Mouse (Mus musculus) cerebellum, adult 2 months (tissue): ENCODE results near the gene Caap1. TPM values are rescaled to one million over a fixed set of nuclear protein-coding genes. Genes with fewer than 3 reads are reported as not detected.

Experiments used
- DNase-seq, 2 experiments: peaks; one replicate each; pipeline ENCODE4 v3.0.0; 2021
- H3K27ac ChIP-seq: fragments of 200-500 bp; 2 replicates; pipeline ENCODE4 v1.5.1; 2012; ENCODE audit warnings: low read length, control low read depth, inconsistent platforms; ENCODE audit not compliant: insufficient read depth
- H3K27me3 ChIP-seq: fragments of 200-500 bp; 2 replicates; pipeline ENCODE4 v1.6.1; 2012; ENCODE audit warnings: inconsistent platforms, mild to moderate bottlenecking, low read length, moderate library complexity; ENCODE audit not compliant: control insufficient read depth, insufficient read depth
- H3K4me1 ChIP-seq: fragments of 200-500 bp; 2 replicates; pipeline ENCODE4 v1.6.1; 2011; ENCODE audit warnings: low read length; ENCODE audit not compliant: control insufficient read depth, insufficient read depth
- H3K4me3 ChIP-seq: fragments of 200-500 bp; replicated peaks from 2 replicates; pipeline ENCODE3; 2011; ENCODE audit warnings: mild to moderate bottlenecking, low read depth, low read length, control low read depth; ENCODE audit not compliant: insufficient read depth
- CTCF ChIP-seq: fragments of 200-500 bp; IDR thresholded peaks from 2 replicates; pipeline ENCODE4 v1.5.1; 2011; ENCODE audit warnings: low read depth, mild to moderate bottlenecking, control low read depth, low read length, moderate library complexity, borderline replicate concordance; ENCODE audit not compliant: insufficient read depth
- POLR2A ChIP-seq: fragments of 200-500 bp; IDR thresholded peaks from 2 replicates; pipeline ENCODE4 v1.6.1; 2011; ENCODE audit warnings: low read length, control low read depth, borderline replicate concordance; ENCODE audit not compliant: insufficient read depth
- WGBS: fragments of 180-500 bp; shearing (Covaris S2); methylation state at CpG from one replicate; pipeline ENCODE4 v1.1.7; 2018; 5-methylcytosine and 5-hydroxymethylcytosine counted together
- polyA plus RNA-seq: library from polyadenylated mRNA; depleted of rRNA; stranded (reverse); fragments of >200 nt; gene quantifications from 2 replicates; pipeline ENCODE4 v1.2.3, GENCODE M21; 2012

The Caap1 gene
- polyA plus RNA-seq, 1 experiment, result 9.1 TPM

- H3K27ac ChIP-seq, result no peak overlapping the region
- H3K4me1 ChIP-seq, result no peaks in the 10 kb centered on the region
- WGBS, result 77% methylated on average over 4 of the region's 4 CpGs
- H3K4me3 ChIP-seq, result no peak overlapping the region
- DNase-seq, result no peak
- TF ChIP-seq CTCF, result no peak
- TF ChIP-seq POLR2A, result no peak
- H3K27me3 ChIP-seq, result no peaks in the 10 kb centered on the region; the same call in 1 of the 2 replicates
These were observed 35.3 kb upstream of the Caap1 start for GRCm38 (mm10) chr4:94591765-94592381.

GRCm38 (mm10) chr4:94572677-94573076 lies 16.1 kb upstream of the Caap1 start:
- DNase-seq, result no peak
- TF ChIP-seq CTCF (no peak), POLR2A (no peak)
- 95% methylated on average over 4 of the region's 4 CpGs for WGBS
- no peak overlapping the region for H3K4me3 ChIP-seq
- no peak overlapping the region for H3K27ac ChIP-seq
- no peaks in the 10 kb centered on the region for H3K4me1 ChIP-seq
- no peaks in the 10 kb centered on the region for H3K27me3 ChIP-seq

- no peak overlapping the region for H3K27ac ChIP-seq
- no peak overlapping the region for H3K4me3 ChIP-seq
- H3K27me3 ChIP-seq, result no peaks in the 10 kb centered on the region
- no peaks in the 10 kb centered on the region for H3K4me1 ChIP-seq
- TF ChIP-seq POLR2A, result no peak
- DNase-seq, result no peak
These were observed 7.7 kb upstream of the Caap1 start for GRCm38 (mm10) chr4:94564297-94564696.

GRCm38 (mm10) chr4:94561954-94562648 lies 5.5 kb upstream of the Caap1 start:
- no peak for DNase-seq
- Histone ChIP-seq H3K27ac (no peak overlapping the region), H3K27me3 (no peaks in the 10 kb centered on the region), H3K4me1 (no peaks in the 10 kb centered on the region), H3K4me3 (no peak overlapping the region)
- 74% methylated on average over 7 of the region's 7 CpGs for WGBS
- TF ChIP-seq POLR2A (no peak), CTCF (no peak)

- WGBS, result 83% methylated on average over 1 of the region's 1 CpGs
- no peaks in the 10 kb centered on the region for H3K4me1 ChIP-seq
- no peak for DNase-seq
- TF ChIP-seq CTCF (no peak), POLR2A (no peak)
- no peaks in the 10 kb centered on the region for H3K27me3 ChIP-seq
- H3K4me3 ChIP-seq, result no peak overlapping the region
- no peak overlapping the region for H3K27ac ChIP-seq
These were observed 3.7 kb upstream of the Caap1 start for GRCm38 (mm10) chr4:94560316-94560715.

- H3K4me1 ChIP-seq, result peaks cover 2% of the 10 kb centered on the region; the same call in 1 of the 2 replicates
- H3K27me3 ChIP-seq, result no peaks in the 10 kb centered on the region
- no peak for DNase-seq
- 20% methylated on average over 2 of the region's 2 CpGs for WGBS
- H3K27ac ChIP-seq, result no peak overlapping the region
- no peak overlapping the region for H3K4me3 ChIP-seq
- TF ChIP-seq CTCF (no peak), POLR2A (no peak)
These were observed 2.7 kb upstream of the Caap1 start for GRCm38 (mm10) chr4:94559266-94559665.

GRCm38 (mm10) chr4:94557145-94557544 lies 549 bp upstream of the Caap1 start:
- H3K27ac ChIP-seq, result no peak overlapping the region

GRCm38 (mm10) chr4:94554955-94555494 lies 1.6 kb downstream of the Caap1 start:
- H3K27me3 ChIP-seq, result no peaks in the 10 kb centered on the region
- TF ChIP-seq POLR2A (no peak), CTCF (no peak)
- no peak for DNase-seq
- WGBS, result 88% methylated on average over 5 of the region's 5 CpGs
- H3K4me3 ChIP-seq, result no peak overlapping the region
- H3K27ac ChIP-seq, result no peak overlapping the region
- peaks cover 2% of the 10 kb centered on the region; the same call in 1 of the 2 replicates for H3K4me1 ChIP-seq

More at GRCm38 (mm10) chr4:94557145-94557544, 549 bp upstream of the Caap1 start:
- WGBS, result 76% methylated on average over 7 of the region's 7 CpGs
- DNase-seq, result peak in 1 of 2 experiments; percentile 18
- H3K4me1 ChIP-seq, result peaks cover 2% of the 10 kb centered on the region; the same call in 1 of the 2 replicates
- H3K27me3 ChIP-seq, result no peaks in the 10 kb centered on the region
- peak overlapping the region; percentile 17 for H3K4me3 ChIP-seq
- TF ChIP-seq POLR2A, result no peak
- no peak for TF ChIP-seq CTCF
